Mouse (Mus musculus) hindbrain, embryonic 10.5 days (tissue): ENCODE measurements around the gene Psap. TPM values are rescaled to one million over a fixed set of nuclear protein-coding genes. Genes with fewer than 3 reads are reported as not detected.
"Not testable (repeated sequence)": the region's sequence is repeated elsewhere in the genome, so short reads cannot be mapped to it uniquely, and the experiment has no call there.

Experiments
- DNase-seq: peaks from one replicate; pipeline ENCODE4 v3.0.0-alpha.2; 2017; ENCODE audit warnings: low spot score
- H3K27ac ChIP-seq: fragments of 300-500 bp; sonication (generic); 2 replicates; pipeline ENCODE4 v1.5.1; 2016; ENCODE audit warnings: mild to moderate bottlenecking, moderate library complexity
- H3K27me3 ChIP-seq: fragments of 300-500 bp; sonication (generic); 2 replicates; pipeline ENCODE4 v1.6.1; 2016; ENCODE audit warnings: mild to moderate bottlenecking; ENCODE audit not compliant: poor library complexity, insufficient read depth, severe bottlenecking
- H3K36me3 ChIP-seq: fragments of 300-500 bp; sonication (generic); 2 replicates; pipeline ENCODE4 v1.6.1; 2016; ENCODE audit warnings: mild to moderate bottlenecking, moderate library complexity
- H3K4me1 ChIP-seq: fragments of 300-500 bp; sonication (generic); replicated peaks from 2 replicates; pipeline ENCODE4 v1.6.1; 2016; ENCODE audit warnings: mild to moderate bottlenecking
- H3K4me3 ChIP-seq: fragments of 300-500 bp; sonication (generic); 2 replicates; pipeline ENCODE4 v1.5.1; 2016; ENCODE audit warnings: mild to moderate bottlenecking, moderate library complexity
- H3K9me3 ChIP-seq: fragments of 300-500 bp; sonication (generic); 2 replicates; pipeline ENCODE4 v1.6.1; 2016; ENCODE audit warnings: mild to moderate bottlenecking, moderate library complexity
- WGBS: fragments of 180-500 bp; shearing (Covaris S2); methylation state at CpG from one replicate; pipeline ENCODE4 v1.1.7; 2016; 5-methylcytosine and 5-hydroxymethylcytosine counted together
- polyA plus RNA-seq: library from polyadenylated mRNA; unstranded; fragments of >200 nt; fragmentation: Nextera tagmentation; extraction: Ambion mirVana; gene quantifications from 2 replicates; pipeline ENCODE4 v1.2.1, GENCODE M21; 2016

Psap gene
- polyA plus RNA-seq, 1 experiment from 2014 or later: 86.4 TPM

- DNase-seq, H3K4me3 ChIP-seq, H3K27ac ChIP-seq, H3K27me3 ChIP-seq, H3K9me3 ChIP-seq, H3K36me3 ChIP-seq: not testable (repeated sequence)
- WGBS: 79% methylated on average over 3 of the region's 3 CpGs
- peaks cover 14% of the 10 kb centered on the region for H3K4me1 ChIP-seq
Observed at GRCm38 (mm10) chr10:60248345-60248744, 29.1 kb upstream of the Psap start.

GRCm38 (mm10) chr10:60250426-60250965 is 26.9 kb upstream of the Psap start:
- H3K4me3 ChIP-seq: no peak overlapping the region
- H3K36me3 ChIP-seq: no peaks in the 10 kb centered on the region
- H3K9me3 ChIP-seq: no peaks in the 10 kb centered on the region
- H3K27me3 ChIP-seq: no peaks in the 10 kb centered on the region
- peaks cover 19% of the 10 kb centered on the region for H3K4me1 ChIP-seq
- 79% methylated on average over 13 of the region's 13 CpGs for WGBS
- no peak for DNase-seq
- no peak overlapping the region for H3K27ac ChIP-seq

DNA sequence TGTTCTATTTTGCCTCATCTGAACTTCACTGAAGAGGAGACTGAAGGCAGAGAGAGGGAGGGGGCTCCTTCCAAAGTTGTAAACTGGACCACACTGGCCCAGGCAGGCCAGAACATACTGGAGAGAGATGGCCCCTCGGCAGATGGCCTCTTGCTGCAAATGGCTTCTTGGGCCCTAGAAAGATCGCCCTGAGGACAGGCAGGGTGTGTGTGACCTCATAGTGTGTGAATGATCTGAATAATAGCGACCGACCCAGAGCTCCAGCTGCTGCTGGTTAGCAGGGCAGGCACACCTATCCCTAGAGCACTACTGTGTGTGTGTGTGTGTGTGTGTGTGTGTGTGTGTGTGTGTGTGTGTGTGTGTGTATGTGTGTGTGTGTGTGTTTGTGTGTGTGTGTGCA is 25.2 kb upstream of the Psap start:
- DNase-seq: no peak
- H3K27me3 ChIP-seq: no peaks in the 10 kb centered on the region
- 75% methylated on average over 4 of the region's 4 CpGs for WGBS
- no peak overlapping the region for H3K4me3 ChIP-seq
- H3K9me3 ChIP-seq: no peaks in the 10 kb centered on the region
- H3K36me3 ChIP-seq: no peaks in the 10 kb centered on the region
- no peak overlapping the region for H3K27ac ChIP-seq
- peaks cover 14% of the 10 kb centered on the region for H3K4me1 ChIP-seq

GRCm38 (mm10) chr10:60252606-60253005 is 24.8 kb upstream of the Psap start:
- Histone ChIP-seq H3K4me3 (no peak overlapping the region), H3K4me1 (peaks cover 14% of the 10 kb centered on the region), H3K27ac (no peak overlapping the region), H3K27me3 (no peaks in the 10 kb centered on the region), H3K9me3 (no peaks in the 10 kb centered on the region), H3K36me3 (no peaks in the 10 kb centered on the region)
- no peak for DNase-seq
- WGBS: 75% methylated on average over 4 of the region's 4 CpGs

GRCm38 (mm10) chr10:60256088-60256487 is 21.3 kb upstream of the Psap start:
- Histone ChIP-seq H3K4me1 (peaks cover 14% of the 10 kb centered on the region), H3K36me3 (no peaks in the 10 kb centered on the region), H3K9me3 (no peaks in the 10 kb centered on the region), H3K27me3 (no peaks in the 10 kb centered on the region), H3K27ac (no peak overlapping the region), H3K4me3 (no peak overlapping the region)
- no peak for DNase-seq
- 86% methylated on average over 6 of the region's 6 CpGs for WGBS

DNA sequence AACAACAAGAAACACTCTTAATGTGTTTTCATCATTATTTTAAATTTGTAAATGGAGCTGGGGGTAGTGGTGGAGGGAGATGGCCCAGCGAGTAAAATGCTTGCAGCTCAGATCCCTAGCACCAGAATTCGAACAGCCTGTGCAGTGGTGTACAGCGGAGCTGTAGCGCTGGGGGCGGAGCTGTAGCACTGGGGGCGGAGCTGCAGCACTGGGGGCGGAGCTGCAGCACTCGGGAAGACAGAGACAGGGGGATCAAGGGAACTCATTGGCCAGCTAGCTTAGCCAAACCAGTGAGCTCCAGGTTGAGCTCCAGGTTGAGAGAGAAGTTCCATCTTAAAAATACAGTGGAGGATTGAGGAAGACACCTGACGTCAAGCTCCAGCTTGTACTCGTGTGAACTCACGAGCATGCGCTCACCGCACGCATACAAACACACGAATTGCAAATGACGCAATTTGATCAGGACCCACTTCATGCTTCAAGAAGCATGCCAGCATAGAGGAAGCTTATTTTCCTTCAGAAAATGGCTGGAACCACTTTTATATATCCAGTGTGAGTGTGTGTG is 20.1 kb upstream of the Psap start:
- Histone ChIP-seq H3K27me3 (no peaks in the 10 kb centered on the region), H3K9me3 (no peaks in the 10 kb centered on the region), H3K4me1 (peaks cover 16% of the 10 kb centered on the region), H3K36me3 (no peaks in the 10 kb centered on the region), H3K4me3 (no peak overlapping the region), H3K27ac (no peak overlapping the region)
- WGBS: 53% methylated on average over 16 of the region's 16 CpGs
- no peak for DNase-seq

- WGBS: 85% methylated on average over 5 of the region's 5 CpGs
- Histone ChIP-seq H3K4me1 (peaks cover 8% of the 10 kb centered on the region), H3K27ac (no peak overlapping the region), H3K27me3 (no peaks in the 10 kb centered on the region), H3K4me3 (no peak overlapping the region), H3K9me3 (no peaks in the 10 kb centered on the region), H3K36me3 (no peaks in the 10 kb centered on the region)
- no peak for DNase-seq
Observed at GRCm38 (mm10) chr10:60260557-60261294, 16.7 kb upstream of the Psap start.

- 42% methylated on average over 5 of the region's 5 CpGs for WGBS
- Histone ChIP-seq H3K4me3 (no peak overlapping the region), H3K36me3 (no peaks in the 10 kb centered on the region), H3K27me3 (no peaks in the 10 kb centered on the region), H3K9me3 (no peaks in the 10 kb centered on the region), H3K4me1 (peaks cover 8% of the 10 kb centered on the region), H3K27ac (no peak overlapping the region)
- no peak for DNase-seq
Observed at GRCm38 (mm10) chr10:60261530-60261929, 15.9 kb upstream of the Psap start.

- 73% methylated on average over 3 of the region's 3 CpGs for WGBS
- Histone ChIP-seq H3K9me3 (no peaks in the 10 kb centered on the region), H3K4me1 (peaks cover 8% of the 10 kb centered on the region), H3K27ac (peak overlapping the region; percentile 69; the same call in 1 of the 2 replicates), H3K27me3 (no peaks in the 10 kb centered on the region), H3K36me3 (no peaks in the 10 kb centered on the region), H3K4me3 (no peak overlapping the region)
- no peak for DNase-seq
Observed at GRCm38 (mm10) chr10:60262386-60262785, 15.0 kb upstream of the Psap start.

DNA sequence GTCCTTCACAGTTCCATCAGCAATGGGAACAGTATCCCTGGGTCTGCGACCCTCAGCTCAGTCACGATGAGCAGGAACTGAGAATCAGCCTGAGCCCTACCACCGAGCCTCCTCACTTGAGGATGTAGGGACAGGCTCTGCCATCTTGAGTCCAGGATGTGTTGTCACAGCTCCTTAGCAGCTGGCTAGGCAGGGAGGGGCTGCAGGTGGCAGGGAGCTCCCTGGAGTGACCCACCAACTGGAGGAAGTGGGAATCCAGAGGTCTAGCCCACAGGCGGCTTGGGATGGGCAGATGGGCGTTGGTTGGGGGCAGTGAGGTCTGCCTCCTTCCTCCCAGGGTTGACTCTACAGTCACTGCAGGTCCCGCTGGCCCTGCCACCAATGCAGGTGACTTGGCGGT is 14.1 kb upstream of the Psap start:
- no peaks in the 10 kb centered on the region for H3K27me3 ChIP-seq
- peak overlapping the region; percentile 41; the same call in 1 of the 2 replicates for H3K27ac ChIP-seq
- no peak overlapping the region for H3K4me3 ChIP-seq
- no peaks in the 10 kb centered on the region for H3K36me3 ChIP-seq
- no peaks in the 10 kb centered on the region for H3K9me3 ChIP-seq
- WGBS: 83% methylated on average over 7 of the region's 7 CpGs
- H3K4me1 ChIP-seq: peaks cover 8% of the 10 kb centered on the region
- DNase-seq: no peak

- Histone ChIP-seq H3K4me3 (no peak overlapping the region), H3K27ac (no peak overlapping the region), H3K27me3 (no peaks in the 10 kb centered on the region), H3K9me3 (no peaks in the 10 kb centered on the region), H3K36me3 (no peaks in the 10 kb centered on the region), H3K4me1 (peaks cover 13% of the 10 kb centered on the region)
- no peak for DNase-seq
- 89% methylated on average over 10 of the region's 10 CpGs for WGBS
Observed at GRCm38 (mm10) chr10:60265252-60265651, 12.2 kb upstream of the Psap start.

DNA sequence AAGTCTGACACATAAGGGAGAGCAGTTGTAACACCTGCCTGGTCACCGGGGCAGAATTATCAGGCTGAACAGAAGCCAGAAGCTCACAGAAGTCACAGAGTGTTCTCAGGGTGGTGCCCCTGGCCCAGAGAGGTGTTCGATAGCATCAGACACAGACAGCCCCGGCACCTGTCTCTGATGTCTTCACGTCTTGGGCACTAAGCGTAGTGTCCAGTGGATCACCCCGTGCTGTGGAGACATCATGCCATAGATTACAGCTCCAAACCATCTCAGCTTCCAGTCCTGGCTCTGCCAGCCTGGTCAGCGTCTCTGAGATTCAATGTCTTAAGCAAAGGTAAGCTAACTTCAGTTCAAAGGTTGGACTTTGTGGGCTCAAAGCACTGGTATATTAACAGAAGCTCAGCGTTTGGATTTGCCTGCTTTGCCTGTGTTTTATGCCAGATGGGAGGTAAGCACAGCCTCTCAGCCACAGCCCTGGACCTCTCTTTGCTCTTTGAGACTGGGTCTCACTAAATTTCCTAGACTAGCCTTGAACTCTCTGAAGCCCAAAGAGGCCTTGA is 10.5 kb upstream of the Psap start:
- H3K36me3 ChIP-seq: no peaks in the 10 kb centered on the region
- H3K4me3 ChIP-seq: no peak overlapping the region
- no peaks in the 10 kb centered on the region for H3K27me3 ChIP-seq
- peaks cover 9% of the 10 kb centered on the region for H3K4me1 ChIP-seq
- 92% methylated on average over 8 of the region's 8 CpGs for WGBS
- DNase-seq: no peak
- no peaks in the 10 kb centered on the region for H3K9me3 ChIP-seq
- H3K27ac ChIP-seq: no peak overlapping the region

GRCm38 (mm10) chr10:60268738-60269137 is 8.7 kb upstream of the Psap start:
- H3K9me3 ChIP-seq: no peaks in the 10 kb centered on the region
- H3K27ac ChIP-seq: no peak overlapping the region
- DNase-seq: no peak
- H3K36me3 ChIP-seq: no peaks in the 10 kb centered on the region
- WGBS: 88% methylated on average over 11 of the region's 11 CpGs
- no peak overlapping the region for H3K4me3 ChIP-seq
- H3K4me1 ChIP-seq: 0 out of 2 replicates have a peak, but pooled peaks cover 5% of the 10 kb centered on the region
- no peaks in the 10 kb centered on the region for H3K27me3 ChIP-seq
